Mouse (Mus musculus) ES-E14 (cell line): ENCODE data around the gene Gpatch2.

Source experiments
- HCFC1 ChIP-seq: IDR thresholded peaks from 2 replicates; pipeline ENCODE4 v1.6.1; 2012; ENCODE audit warnings: low read length, inconsistent platforms, borderline replicate concordance; ENCODE audit not compliant: insufficient read depth
- MAFK ChIP-seq: IDR thresholded peaks from 2 replicates; pipeline ENCODE4 v1.6.1; 2014; ENCODE audit warnings: mild to moderate bottlenecking, low read depth, low read length, inconsistent platforms; ENCODE audit not compliant: insufficient read depth
- ZNF384 ChIP-seq: IDR thresholded peaks from 2 replicates; pipeline ENCODE4 v1.6.1; 2012; ENCODE audit warnings: low read depth, low read length, inconsistent platforms

DNA sequence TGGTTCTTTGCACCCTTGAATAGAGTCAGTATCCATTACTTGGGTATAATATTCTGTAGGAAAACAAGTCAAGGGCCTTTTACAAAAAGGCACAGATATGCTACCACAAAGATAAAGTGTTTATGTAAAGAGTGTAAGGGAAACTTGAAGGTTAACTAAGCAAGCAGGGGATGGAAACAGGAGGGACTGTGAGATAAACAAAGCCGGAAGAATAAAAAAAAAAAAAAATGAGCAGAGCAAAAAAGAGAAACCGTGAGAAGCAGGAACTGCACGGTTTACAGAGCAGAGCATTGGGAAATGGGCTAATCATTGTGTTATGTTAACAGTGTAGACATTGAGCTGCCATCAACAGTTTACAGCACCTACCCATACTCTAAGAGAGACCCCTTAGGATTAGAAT, 44.9 kb upstream of the Gpatch2 start:
- TF ChIP-seq MAFK: no peak
- no peak for TF ChIP-seq HCFC1
- no peak for TF ChIP-seq ZNF384
